Mouse (Mus musculus): Measurements from ENCODE around the gene Zfand4.
"Not testable (repeated sequence)": the region's sequence is repeated elsewhere in the genome, so short reads cannot be mapped to it uniquely, and the experiment has no call there.

The Zfand4 gene

DNA sequence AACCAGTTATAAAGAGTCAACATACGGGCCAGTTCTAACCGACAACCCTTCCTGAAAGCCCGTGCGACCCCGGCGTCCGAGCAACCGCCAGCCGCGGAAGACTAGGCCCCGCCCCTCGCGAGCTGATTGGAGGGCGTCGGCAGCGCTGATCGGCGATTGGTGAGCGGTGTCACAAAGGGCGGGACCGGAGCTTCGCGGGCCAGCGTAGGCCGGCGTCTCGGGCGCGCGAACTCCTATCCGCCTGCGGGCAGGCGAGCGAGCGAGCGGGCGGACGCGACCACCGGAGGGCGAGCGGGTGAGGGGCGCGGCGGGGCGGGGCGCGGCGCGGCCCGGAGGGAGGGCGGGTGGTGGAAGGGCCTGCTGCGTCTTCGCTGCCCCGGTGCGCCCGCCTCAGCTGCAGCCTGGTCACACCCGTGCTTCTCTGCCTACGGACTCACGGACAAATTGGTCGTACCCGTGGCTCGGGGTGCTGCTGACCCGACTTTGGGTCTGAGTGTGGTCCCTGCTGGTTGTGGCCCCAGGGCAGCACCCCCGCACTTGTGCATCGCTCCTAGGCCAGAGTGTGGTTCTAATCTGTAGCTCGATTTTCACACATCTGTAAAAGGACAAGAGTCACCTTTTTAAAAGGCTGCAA, at the start of gene Zfand4:
Gene Zfand4, plus strand, starts transcription at position 205 of the 634 bp plus-strand sequence.
- DNase-seq (ENCODE audit: low spot score in 2 of 2) = peak; percentile 86 to 90

- no peak for DNase-seq (ENCODE audit: low spot score in 2 of 2)
Measured at GRCm38 (mm10) chr6:116227767-116228166, 36.3 kb upstream of the Zfand4 start.

- DNase-seq (ENCODE audit: low spot score in 2 of 2) = peak; percentile 55 to 65
Measured at GRCm38 (mm10) chr6:116228785-116229525, 35.1 kb upstream of the Zfand4 start.

- not testable (repeated sequence) for DNase-seq (ENCODE audit: low spot score in 2 of 2)
Measured at GRCm38 (mm10) chr6:116234821-116235220, 29.2 kb upstream of the Zfand4 start.

DNA sequence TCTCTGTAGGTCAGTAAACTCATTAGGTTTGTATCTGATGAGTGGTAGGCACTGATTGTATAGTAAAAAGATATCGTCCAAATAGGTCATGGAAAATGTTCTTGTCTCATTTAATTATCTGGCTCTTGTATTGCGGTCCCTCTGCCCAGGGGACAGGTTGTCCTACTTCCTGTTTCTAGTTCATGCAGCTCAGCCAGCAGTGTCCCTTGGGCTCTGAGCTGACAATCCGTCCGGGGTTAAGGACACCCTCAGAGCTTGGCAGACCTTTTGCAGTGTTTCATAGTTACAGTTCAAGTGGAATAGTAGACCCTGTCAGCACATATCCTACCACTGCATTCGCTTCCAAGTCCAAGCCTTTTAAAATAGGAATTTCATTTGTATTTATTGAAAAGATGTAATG, 28.7 kb upstream of the Zfand4 start:
- DNase-seq (ENCODE audit: low spot score in 2 of 2) = no peak

DNA sequence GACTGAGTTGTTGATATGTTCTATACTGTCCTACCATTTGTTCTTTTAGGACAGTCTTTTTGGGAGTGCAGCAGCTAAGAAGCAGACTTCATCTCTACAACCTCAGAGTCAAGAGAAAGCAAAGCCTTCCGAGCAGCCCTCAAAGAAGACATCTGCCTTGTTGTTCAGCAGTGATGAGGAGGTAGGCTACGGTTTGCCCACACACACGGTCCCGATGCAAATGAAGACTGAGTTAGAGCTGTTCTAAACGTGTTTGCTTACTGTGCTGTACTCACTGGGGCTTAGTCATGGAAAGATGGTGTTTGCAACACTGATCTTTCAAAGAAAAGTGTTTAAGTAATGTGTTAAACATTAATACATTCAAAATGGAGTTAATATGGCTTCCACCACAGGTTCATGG, 25.9 kb upstream of the Zfand4 start:
- no peak for DNase-seq (ENCODE audit: low spot score in 2 of 2)

GRCm38 (mm10) chr6:116240371-116240770, 23.7 kb upstream of the Zfand4 start:
- DNase-seq (ENCODE audit: low spot score in 2 of 2) = no peak

DNA sequence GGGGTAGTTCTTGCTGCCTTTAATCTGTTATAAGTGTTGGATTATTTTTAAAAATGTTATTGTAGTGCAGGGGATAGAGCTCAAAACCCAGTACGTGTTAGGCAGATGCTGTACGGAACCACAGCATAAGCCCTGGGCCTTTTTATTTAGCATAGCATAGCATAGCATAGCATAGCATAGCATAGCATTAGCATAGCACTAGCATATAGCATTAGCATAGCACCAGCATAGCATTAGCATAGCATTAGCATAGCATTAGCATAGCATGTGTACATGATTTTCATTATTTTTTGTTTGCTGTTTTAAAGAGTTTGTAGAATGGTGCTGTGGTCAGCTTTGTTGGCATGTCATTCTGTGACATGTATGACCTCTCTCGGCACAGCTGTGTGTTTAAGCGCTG, 4.4 kb upstream of the Zfand4 start:
- no peak for DNase-seq (ENCODE audit: low spot score in 2 of 2)

DNA sequence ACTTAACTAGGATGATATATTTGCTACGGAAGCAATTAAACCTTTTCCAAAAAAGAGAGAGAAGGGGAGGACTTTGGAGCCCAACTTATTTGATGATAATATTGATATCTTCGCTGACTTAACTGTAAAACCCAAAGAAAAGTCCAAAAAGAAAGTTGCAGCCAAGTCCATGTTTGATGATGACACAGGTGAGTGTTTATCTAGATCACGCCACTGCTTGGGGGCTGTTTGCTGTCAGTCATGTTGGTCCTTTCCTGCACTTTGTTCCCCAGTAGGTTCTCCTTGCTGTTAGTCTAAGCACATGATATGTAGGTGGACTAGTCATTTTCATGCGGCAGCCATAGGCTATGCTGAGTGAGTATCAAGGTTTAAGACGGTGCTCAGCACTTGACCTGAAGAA, 3.5 kb upstream of the Zfand4 start:
- DNase-seq (ENCODE audit: low spot score in 2 of 2) = no peak

DNA sequence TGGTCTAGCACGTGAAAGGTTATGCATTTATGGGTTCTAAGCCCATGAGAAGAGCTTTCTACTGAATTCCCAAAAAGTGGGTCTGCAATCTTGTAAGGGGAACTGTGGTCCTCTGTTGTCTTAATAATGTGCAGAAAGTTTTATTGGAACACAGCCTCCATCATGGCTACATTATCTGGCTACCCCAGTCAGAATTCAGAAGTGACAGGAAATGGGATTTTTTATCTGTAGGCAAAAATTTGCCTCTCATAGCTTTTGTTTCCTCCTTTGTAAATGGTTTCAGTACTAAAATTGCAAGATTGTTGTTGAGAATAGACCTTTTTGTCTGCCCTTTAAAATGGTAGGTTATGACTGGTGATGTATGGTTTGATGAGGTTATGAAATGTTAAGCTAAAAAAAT, 1.2 kb upstream of the Zfand4 start:
- no peak for DNase-seq (ENCODE audit: low spot score in 2 of 2)

- no peak for DNase-seq (ENCODE audit: low spot score in 2 of 2)
Measured at GRCm38 (mm10) chr6:116264836-116265235, 814 bp downstream of the Zfand4 start.

- no peak for DNase-seq (ENCODE audit: low spot score in 2 of 2)
Measured at GRCm38 (mm10) chr6:116265603-116266002, 1.6 kb downstream of the Zfand4 start.

GRCm38 (mm10) chr6:116266273-116267109, 2.5 kb downstream of the Zfand4 start:
- no peak for DNase-seq (ENCODE audit: low spot score in 2 of 2)

DNA sequence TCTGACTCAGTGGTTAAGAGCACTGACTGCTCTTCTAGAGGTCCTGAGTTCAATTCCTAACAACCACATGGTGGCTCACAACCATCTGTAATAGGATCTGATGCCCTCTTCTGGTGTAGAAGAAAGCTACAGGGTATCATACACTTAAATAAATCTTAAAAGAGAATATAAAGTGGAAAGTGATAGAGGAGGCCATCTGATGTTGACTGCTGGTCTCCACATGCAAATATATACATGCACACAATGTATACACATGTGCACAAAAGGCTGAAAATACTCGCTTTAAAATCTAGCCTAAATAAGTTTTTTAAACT, 3.0 kb downstream of the Zfand4 start:
- DNase-seq (ENCODE audit: low spot score in 2 of 2) = no peak

GRCm38 (mm10) chr6:116275695-116276094, 11.7 kb downstream of the Zfand4 start:
- no peak for DNase-seq (ENCODE audit: low spot score in 2 of 2)

GRCm38 (mm10) chr6:116278679-116279317, 14.8 kb downstream of the Zfand4 start:
- DNase-seq (ENCODE audit: low spot score in 2 of 2) = no peak

GRCm38 (mm10) chr6:116281014-116281413, 17.0 kb downstream of the Zfand4 start:
- DNase-seq (ENCODE audit: low spot score in 2 of 2) = no peak

DNA sequence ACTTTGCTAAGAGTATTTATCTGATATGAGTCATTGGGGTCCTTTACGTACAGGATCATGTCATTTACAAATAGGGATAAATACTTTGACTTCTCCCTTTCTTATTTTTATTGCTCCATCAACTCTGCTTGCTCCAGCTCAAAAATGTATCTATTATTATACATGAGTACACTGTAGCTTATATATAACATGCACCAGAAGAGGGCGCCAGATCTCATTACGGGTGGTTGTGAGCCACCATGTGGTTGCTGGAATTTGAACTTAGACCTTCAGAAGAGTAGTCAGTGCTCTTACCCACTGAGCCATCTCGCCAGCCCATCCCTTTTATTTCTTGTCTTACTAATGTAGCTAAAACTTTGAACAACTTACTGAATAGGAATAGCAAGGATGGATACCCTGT, 18.5 kb downstream of the Zfand4 start:
- DNase-seq (ENCODE audit: low spot score in 2 of 2) = no peak

DNA sequence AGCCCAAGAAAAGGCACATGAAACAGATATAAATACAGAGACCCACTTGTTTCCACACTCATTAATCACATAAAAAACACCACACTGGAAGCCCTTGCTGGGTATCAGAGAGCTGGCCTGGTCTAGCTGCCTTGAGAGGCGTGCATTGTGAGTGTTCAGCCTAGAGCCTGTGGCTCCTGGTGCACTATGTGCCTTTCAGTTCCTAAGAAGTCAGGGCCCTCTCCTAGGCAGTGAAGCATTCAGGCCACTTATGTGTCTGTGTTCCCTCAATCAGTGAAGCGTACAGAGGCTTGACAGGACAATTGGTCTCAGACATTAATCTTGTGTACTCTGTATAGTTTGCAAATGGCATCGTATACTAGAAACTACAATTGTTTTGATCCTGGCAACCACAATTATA, 19.3 kb downstream of the Zfand4 start:
- no peak for DNase-seq (ENCODE audit: low spot score in 2 of 2)

DNA sequence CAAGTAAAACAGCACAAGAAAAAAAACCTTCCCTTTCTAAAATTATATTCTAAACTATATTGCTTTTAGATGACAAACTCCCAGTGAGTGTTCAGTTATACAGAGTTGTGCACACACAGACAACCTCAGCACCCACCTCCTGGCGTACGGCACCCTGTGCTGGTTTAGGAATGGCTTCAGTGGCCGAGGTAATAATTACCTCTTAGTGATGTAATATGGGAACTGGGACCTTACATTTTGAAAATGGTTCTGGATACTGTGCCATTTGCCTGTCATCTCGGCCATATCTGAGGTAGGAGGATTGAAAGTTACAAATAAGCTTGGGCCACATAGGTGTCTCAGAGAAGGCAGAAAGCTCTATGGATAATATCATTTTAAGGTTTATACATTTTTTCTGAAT, 22.3 kb downstream of the Zfand4 start:
- DNase-seq (ENCODE audit: low spot score in 2 of 2) = no peak

- DNase-seq (ENCODE audit: low spot score in 2 of 2) = no peak
Measured at GRCm38 (mm10) chr6:116286870-116287575, 23.0 kb downstream of the Zfand4 start.

DNA sequence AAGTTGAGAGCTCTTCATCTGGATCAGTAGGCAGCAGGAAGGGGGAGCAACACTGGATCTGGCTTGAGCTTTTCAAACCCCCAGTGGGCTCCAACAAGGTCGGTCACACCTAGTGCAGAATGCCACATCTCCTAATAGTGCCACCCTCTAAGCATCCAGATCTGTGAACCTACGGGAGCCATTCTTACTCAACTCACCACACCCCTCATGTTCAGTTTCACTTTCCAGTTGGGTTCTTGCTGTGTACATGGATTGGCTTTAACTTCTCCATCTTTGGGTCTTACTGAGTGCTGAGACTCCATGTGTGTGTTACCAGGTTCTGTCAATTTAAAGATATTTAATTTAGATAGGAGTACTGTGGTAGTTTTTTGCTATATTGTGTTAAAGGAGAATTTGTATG, 47.4 kb downstream of the Zfand4 start:
- DNase-seq (ENCODE audit: low spot score in 2 of 2) = no peak

All from urinary bladder, postnatal 36 days (tissue).